Mouse (Mus musculus): ENCODE measurements around the gene Olfr374.

The Olfr374 gene

GRCm38 (mm10) chr8:72135446-72136301 is 28.8 kb downstream of the Olfr374 start:
- peak in 1 of 2 experiments; percentile 18 for DNase-seq (ENCODE audit: low spot score in 2 of 2)

DNA sequence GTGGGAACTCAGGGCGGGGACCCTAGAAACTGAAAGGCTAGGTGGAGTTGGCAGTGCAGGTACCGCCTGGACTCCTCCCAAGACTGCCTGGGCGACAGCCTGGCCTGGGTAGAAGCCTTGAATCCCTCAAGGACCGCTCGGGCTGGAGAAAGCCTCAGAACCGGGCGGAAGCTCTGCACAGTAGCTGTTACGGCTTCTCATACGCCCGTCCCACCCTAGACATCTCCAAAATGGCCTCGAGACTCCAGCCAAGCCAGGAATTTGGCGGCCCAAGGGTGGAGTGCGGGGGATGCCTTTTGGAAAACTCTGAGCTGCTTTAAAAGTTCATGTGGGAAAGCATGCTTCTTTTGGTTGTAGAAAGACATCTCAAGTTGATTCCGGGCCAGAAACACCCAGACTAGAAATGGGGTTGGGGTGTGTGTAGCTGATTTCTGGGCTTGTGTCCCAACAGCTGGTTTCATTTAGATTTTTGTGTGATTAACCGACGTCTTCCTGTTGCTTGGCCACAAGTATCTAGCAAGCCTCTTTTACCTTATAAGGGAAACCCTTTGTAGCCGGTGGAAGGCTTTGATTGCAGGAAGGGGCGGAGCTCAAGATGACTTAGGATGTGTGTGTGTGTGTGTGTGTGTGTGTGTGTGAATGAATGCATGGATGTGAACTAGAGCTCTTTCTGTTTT is 29.6 kb downstream of the Olfr374 start:
- DNase-seq (ENCODE audit: low spot score in 2 of 2): peak; percentile 29 to 48

GRCm38 (mm10) chr8:72137431-72137830 is 30.6 kb downstream of the Olfr374 start:
- no peak for DNase-seq (ENCODE audit: low spot score in 2 of 2)

DNA sequence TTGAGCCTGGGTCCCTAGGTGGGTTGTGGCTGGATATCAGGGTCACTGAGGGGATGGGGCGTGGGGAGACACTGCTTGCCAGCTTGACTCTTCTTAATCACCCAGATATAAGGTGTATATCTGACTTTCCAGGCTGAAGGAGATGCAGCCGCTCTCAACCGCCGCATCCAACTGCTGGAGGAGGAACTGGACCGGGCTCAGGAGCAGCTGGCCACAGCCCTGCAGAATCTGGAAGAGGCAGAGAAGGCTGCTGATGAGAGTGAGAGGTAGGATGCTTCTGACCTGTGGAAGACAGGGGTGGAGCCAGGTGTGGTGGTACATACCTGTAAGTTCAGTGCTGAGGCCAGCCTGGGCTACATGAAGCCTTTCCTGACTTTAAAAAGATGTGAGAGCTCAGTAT is 31.6 kb downstream of the Olfr374 start:
- no peak for DNase-seq (ENCODE audit: low spot score in 2 of 2)

DNA sequence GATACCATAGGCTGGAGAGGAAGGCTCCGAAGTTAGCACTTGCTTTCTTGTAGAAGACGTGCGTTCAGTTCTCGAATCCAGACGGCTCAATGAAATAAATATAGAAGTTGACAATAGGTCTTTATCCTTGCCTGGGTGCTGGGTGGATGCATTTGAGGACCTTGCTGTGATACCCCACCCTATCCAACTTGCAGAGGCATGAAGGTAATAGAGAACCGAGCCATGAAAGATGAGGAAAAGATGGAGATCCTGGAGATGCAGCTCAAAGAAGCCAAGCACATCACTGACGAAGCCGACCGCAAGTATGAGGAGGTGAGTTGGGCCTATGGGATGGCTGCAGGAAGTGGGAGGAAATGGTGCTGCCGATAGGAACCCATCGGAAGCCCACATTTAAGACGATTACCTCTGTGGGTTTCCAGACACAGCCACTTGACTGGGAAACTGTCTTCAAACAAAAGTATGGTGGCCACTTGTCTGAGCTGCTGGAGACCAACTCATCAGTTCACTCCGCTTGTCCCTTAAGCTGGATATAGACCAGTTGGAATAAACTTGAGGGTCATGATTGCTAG is 36.5 kb downstream of the Olfr374 start:
- DNase-seq (ENCODE audit: low spot score in 2 of 2): no peak

DNA sequence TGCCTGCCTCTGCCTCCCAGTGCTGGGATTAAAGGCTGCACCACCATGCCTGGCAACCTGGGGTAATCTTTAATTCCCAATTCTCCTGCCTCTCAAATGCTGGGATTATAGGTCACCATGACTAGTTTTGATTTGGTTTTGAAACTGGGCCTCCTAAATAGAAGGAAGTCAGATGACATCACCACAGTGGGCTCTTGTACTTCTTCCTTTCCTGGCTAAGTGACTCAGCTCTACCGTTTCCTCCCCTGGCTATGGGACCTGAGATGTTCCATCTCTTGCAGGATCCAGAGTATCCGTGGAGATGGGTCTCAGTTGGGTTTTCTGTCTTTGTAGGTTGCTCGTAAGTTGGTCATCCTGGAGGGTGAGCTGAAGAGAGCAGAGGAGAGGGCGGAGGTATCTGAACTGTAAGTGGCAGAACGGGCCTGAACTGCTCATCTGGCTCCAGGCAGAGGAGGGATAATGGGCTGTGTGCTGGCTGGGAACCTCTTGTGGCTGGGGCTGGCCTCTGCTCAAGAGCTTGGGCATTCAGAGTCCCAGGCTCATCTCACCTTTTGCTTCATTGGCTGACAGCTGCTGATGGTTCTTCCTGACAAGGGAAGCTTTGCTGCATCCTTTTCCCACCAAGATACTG is 37.6 kb downstream of the Olfr374 start:
- DNase-seq (ENCODE audit: low spot score in 2 of 2): no peak

- DNase-seq (ENCODE audit: low spot score in 2 of 2): no peak
These were observed 38.7 kb downstream of the Olfr374 start for GRCm38 (mm10) chr8:72145511-72145910.

GRCm38 (mm10) chr8:72146056-72146455 is 39.2 kb downstream of the Olfr374 start:
- no peak for DNase-seq (ENCODE audit: low spot score in 2 of 2)

DNA sequence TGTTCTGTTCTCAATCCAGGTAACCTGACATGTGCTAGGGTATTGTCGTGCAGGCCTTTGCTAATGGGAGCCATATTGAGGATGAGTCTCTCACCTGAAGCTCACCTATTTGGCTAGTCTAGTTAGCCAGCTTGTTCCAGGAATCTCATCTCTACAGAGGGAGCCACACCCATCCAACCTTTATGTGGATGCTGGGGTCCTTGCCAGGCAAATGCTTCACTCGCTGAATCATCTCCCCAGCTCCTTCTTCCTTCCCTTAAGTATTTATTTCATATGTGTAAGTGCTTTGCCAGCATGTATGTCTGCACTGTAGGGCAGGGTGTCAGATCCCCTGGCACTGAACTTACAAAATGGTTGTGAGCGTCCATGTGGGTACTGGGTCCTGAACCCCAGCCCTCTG is 39.7 kb downstream of the Olfr374 start:
- DNase-seq (ENCODE audit: low spot score in 2 of 2): no peak

GRCm38 (mm10) chr8:72147266-72147665 is 40.4 kb downstream of the Olfr374 start:
- DNase-seq (ENCODE audit: low spot score in 2 of 2): no peak

DNA sequence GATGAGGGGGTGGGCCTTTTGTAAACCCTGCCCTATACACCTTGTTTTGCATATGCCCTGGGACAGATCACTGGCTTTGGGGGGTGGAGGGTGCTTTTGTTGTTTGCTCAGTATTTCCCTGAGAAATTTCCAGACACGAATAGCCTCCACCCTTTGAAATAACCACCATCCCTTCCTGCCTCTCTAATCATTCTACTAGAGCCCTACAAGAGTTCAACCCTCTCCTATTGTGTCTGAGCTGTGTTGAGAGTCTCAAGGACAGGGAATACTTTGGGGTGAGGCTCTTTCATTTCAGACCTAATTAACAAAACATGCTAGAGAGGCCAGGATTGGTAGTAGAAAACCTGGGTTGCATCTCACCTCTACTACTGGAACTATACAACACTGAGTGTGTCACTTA is 42.2 kb downstream of the Olfr374 start:
- no peak for DNase-seq (ENCODE audit: low spot score in 2 of 2)

- no peak for DNase-seq (ENCODE audit: low spot score in 2 of 2)
These were observed 44.7 kb downstream of the Olfr374 start for GRCm38 (mm10) chr8:72151418-72152078.

- no peak for DNase-seq (ENCODE audit: low spot score in 2 of 2)
These were observed 46.5 kb downstream of the Olfr374 start for GRCm38 (mm10) chr8:72153382-72153781.

- no peak for DNase-seq (ENCODE audit: low spot score in 2 of 2)
These were observed 51.3 kb downstream of the Olfr374 start for GRCm38 (mm10) chr8:72158096-72158495.

GRCm38 (mm10) chr8:72158726-72159125 is 51.9 kb downstream of the Olfr374 start:
- no peak for DNase-seq (ENCODE audit: low spot score in 2 of 2)

DNA sequence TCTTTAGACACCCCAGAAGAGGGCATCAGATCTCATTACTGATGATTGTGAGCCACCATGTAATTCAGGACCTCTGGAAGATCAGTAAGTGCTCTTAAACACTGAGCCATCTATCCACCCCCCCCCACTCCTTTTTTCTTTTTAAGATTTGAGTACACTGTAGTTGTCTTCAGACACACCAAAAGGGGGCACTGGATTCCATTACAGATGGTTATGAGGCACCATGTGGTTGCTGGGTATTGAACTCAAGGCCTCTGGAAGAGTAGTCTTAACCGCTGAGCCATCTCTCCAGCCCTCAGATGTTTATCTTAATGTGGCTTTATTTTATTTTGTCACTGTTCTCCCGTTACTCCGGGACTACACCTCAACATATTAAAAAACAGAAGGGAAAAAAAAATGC is 53.2 kb downstream of the Olfr374 start:
- DNase-seq (ENCODE audit: low spot score in 2 of 2): no peak

DNA sequence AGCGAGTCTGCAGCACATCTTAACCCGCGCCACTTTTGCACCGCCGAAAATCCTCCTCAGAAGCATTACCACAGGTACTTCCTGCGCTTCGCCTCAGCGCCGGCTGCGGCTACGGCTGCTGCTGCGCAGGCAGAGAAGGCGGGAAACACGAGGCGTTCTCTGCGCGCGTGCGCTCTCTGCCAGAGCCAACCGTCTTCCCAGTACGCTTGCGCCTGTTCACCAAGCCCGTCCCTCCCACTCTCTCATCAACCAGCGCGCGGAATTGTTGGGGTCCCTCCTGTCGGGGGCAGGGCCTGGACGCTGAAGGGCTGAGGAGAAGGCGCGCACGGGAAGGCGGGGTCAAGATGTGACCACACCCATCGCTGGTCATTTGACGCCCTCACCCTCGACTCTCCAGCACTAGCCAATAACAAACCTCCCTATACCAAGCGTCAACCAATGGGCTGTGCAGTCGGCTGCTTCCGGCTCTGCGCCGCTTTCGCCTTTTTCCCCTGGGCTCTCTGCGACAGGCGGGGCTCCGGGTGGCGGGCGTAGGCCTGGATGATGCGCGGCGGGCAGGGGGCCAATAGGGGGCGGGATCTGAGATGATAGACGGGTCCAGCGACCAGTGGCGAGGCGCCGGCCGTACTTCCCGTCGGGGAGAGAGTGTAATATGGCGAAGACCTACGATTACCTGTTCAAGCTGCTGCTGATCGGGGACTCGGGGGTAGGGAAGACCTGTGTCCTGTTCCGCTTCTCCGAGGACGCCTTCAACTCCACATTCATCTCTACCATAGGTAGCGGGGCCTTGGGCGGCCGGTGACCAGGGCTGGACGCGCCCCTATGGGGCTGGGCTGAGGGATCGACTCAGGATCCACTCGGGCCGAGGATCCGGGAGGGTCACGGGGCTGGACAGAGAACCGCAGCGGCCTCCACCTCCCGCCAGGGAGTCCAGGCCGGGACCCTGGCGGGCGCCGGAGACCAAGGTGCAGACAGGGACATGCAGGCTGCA is 54.2 kb downstream of the Olfr374 start, which contains the start of gene Rab8a:
Rab8a (plus strand) TSS at position 494 of the 991 bp plus-strand sequence.
- peak; percentile 100 for DNase-seq (ENCODE audit: low spot score in 2 of 2)

DNA sequence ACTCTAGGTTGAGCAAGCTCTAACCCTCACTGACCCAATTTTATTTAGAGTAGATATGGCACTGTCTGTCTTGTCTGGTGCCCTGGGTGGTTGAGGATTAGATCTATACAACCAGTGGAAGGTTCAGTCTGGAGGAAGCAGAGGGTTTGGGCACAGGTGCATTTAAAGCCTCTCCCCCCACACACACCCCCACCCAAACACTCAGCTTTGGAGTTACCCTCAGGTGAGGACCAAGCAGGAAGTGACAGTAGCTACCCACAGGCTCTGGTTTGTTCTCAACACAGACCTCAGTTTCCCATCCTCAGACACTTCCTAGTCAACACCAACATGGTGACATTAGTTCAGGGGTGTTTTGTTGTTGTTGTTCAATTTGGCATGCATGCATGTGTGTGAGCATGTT is 56.0 kb downstream of the Olfr374 start:
- no peak for DNase-seq (ENCODE audit: low spot score in 2 of 2)
